Mouse (Mus musculus): ENCODE measurements around the gene Synpo2.
A peak's percentile ranks its signal among the peaks of the same experiment; 100 is the strongest.

The Synpo2 gene

GRCm38 (mm10) chr3:123205065-123205464 lies 30.9 kb downstream of the Synpo2 start:
- DNase-seq (ENCODE audit: low spot score): no peak

- no peak for DNase-seq (ENCODE audit: low spot score)
Measured at GRCm38 (mm10) chr3:123204658-123205057, 31.3 kb downstream of the Synpo2 start.

- no peak for DNase-seq (ENCODE audit: low spot score)
Measured at GRCm38 (mm10) chr3:123201798-123202197, 34.2 kb downstream of the Synpo2 start.

GRCm38 (mm10) chr3:123193740-123194139 lies 42.2 kb downstream of the Synpo2 start:
- no peak for DNase-seq (ENCODE audit: low spot score)

- DNase-seq (ENCODE audit: low spot score): no peak
Measured at GRCm38 (mm10) chr3:123191602-123192001, 44.3 kb downstream of the Synpo2 start.

- no peak for DNase-seq (ENCODE audit: low spot score)
Measured at GRCm38 (mm10) chr3:123190329-123190728, 45.6 kb downstream of the Synpo2 start.

GRCm38 (mm10) chr3:123189826-123190225 lies 46.1 kb downstream of the Synpo2 start:
- DNase-seq (ENCODE audit: low spot score): no peak

GRCm38 (mm10) chr3:123188616-123189230 lies 47.2 kb downstream of the Synpo2 start:
- no peak for DNase-seq (ENCODE audit: low spot score)

- no peak for DNase-seq (ENCODE audit: low spot score)
Measured at GRCm38 (mm10) chr3:123187370-123188124, 48.4 kb downstream of the Synpo2 start.

GRCm38 (mm10) chr3:123185238-123185925 lies 50.6 kb downstream of the Synpo2 start:
- DNase-seq (ENCODE audit: low spot score): no peak

- DNase-seq (ENCODE audit: low spot score): no peak
Measured at GRCm38 (mm10) chr3:123184281-123184680, 51.7 kb downstream of the Synpo2 start.

- no peak for DNase-seq (ENCODE audit: low spot score)
Measured at GRCm38 (mm10) chr3:123179508-123179907, 56.4 kb downstream of the Synpo2 start.

- no peak for DNase-seq (ENCODE audit: low spot score)
Measured at GRCm38 (mm10) chr3:123179041-123179440, 56.9 kb downstream of the Synpo2 start.

- DNase-seq (ENCODE audit: low spot score): no peak
Measured at GRCm38 (mm10) chr3:123178420-123178819, 57.5 kb downstream of the Synpo2 start.

- DNase-seq (ENCODE audit: low spot score): no peak
Measured at GRCm38 (mm10) chr3:123176366-123177334, 59.3 kb downstream of the Synpo2 start.

- DNase-seq (ENCODE audit: low spot score): no peak
Measured at GRCm38 (mm10) chr3:123175142-123175541, 60.8 kb downstream of the Synpo2 start.

- DNase-seq (ENCODE audit: low spot score): no peak
Measured at GRCm38 (mm10) chr3:123174379-123174697, 61.6 kb downstream of the Synpo2 start.

- DNase-seq (ENCODE audit: low spot score): no peak
Measured at GRCm38 (mm10) chr3:123173553-123174378, 62.2 kb downstream of the Synpo2 start.

- DNase-seq (ENCODE audit: low spot score): no peak
Measured at GRCm38 (mm10) chr3:123172151-123172550, 63.8 kb downstream of the Synpo2 start.

GRCm38 (mm10) chr3:123169398-123169797 lies 66.6 kb downstream of the Synpo2 start:
- no peak for DNase-seq (ENCODE audit: low spot score)

- DNase-seq (ENCODE audit: low spot score): peak; percentile 65
Measured at GRCm38 (mm10) chr3:123168815-123169214, 67.1 kb downstream of the Synpo2 start.
